Mouse (Mus musculus): ENCODE results near the gene Fancg. TPM values are rescaled to one million over a fixed set of nuclear protein-coding genes. Genes with fewer than 3 reads are reported as not detected.

Gene Fancg
- 1 to 10 TPM; 3.8 to 4.3 TPM for total RNA-seq (2021)

DNA sequence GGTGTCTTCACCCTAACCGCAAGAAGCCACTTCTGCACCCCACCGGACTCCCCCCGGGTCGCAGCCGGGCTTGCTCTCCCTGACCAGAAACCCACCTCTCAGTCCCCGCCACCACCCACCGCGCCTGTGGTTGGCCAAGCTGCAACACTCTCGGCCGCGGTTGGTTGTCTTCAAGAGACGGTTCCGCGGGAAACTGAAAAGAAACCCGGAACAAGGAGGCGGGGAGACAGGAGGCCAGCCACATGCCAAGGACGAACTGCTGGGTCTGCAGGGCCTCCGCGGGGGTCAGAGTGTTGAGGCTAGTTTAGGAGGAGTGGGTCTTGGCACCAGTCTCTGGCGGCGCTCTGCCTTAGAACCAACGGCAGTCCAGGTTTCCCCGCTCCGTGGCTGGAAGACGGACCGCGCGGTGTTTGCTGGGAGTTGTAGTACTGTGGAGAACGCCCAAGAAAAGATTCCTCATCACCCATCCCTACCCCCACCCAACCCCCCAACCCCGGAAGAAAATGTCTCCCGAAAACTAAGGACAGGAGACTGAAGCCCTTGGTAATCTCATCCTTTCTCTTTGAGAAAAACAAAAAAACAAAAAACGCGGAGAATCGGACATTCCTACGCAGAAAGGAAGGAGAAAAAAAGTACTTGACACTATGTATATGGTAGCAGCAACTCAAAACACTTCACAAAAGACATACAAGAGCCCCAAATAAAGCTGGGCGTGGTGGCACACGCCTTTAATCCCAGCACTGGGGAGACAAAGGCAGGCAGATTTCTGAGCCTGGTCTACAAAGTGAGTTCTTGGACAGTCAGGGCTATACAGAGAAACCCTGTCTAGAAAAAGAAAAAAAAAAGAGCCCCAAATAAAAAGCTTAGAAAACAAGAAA, at the start of gene Fancg:
Gene Fancg (minus strand): TSS at position 346 of the 878 bp plus-strand sequence.
- intact Hi-C loops (cut with DNase I) = no loop called here
- DNase-seq (ENCODE audit: low spot score) = peak; percentile 76

DNA sequence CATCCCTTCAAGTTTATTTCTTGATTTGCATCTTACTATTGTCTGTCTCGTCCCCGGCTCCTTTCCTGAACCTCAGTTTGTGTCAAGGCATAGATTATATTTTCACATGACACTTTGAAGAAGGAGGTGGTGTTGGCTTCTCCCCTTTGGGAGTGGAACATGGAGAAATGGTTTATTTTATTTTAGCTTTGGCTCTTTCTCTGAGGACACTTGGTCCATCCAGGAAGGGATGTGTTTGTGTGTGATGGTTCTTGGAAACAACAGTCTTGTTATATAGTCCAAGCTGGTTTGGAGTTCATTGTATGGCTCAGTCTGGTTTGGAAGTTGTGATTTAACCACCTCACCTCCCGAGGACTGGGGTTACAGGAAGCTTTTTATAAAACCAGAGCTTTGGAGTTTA, 49.4 kb upstream of the Fancg start:
- DNase-seq (ENCODE audit: low spot score) = no peak
- intact Hi-C loops (cut with DNase I) = loop anchor here (10.0 kb wide), 1 partner anchor 185 kb away; no protein-coding TSS in a partner anchor

DNA sequence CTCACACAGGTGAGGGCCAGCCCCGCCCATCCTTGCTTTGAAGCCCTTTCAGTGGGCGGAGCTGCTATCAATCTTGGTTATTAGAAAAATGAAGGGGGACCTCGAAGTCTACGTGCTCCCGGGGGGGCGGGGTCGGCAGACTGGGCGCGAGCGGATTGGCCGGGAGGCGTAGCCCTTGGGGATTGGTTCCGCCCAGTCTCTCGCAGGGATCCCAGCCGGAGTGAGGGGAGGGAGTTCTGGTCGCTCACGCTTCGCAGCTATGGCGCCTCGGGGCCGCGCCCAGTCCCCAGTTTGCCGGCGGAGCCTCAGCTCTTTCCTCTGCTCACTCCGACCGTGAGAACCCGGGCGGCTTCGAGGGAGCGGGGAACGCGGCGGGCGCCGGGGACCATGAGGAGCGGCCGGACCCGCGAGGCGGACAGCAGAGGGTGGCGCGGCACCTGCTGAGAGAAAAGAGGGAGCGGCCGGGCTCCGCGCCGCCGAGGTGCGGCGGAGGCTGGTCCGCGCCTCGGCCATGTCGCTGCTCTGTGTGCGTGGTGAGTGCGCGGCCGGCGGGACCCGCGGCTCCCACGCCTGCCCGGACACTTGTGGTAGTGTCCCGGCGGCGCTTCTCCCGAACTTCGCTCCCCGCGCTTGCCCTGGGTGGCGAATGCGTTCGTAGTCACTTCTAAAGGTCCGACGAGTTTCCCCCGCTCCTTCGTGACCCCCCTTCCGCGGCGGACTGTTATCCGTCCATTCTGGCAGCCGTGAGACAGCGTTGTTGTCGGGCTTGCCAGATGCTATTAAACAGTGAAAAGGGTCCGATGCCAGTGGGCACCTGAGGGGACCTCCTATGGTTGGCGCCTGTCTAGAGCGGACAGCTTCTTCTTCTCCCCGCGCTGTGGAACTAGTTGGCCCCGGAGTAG, 48.7 kb upstream of the Fancg start, which contains the start of gene Unc13b:
Gene Unc13b (plus strand): TSS at position 201 of the 902 bp plus-strand sequence.
- DNase-seq (ENCODE audit: low spot score) = peak; percentile 88
- intact Hi-C loops (cut with DNase I) = loop anchor here (10.0 kb wide), 1 partner anchor 186 kb away; no protein-coding TSS in a partner anchor

DNA sequence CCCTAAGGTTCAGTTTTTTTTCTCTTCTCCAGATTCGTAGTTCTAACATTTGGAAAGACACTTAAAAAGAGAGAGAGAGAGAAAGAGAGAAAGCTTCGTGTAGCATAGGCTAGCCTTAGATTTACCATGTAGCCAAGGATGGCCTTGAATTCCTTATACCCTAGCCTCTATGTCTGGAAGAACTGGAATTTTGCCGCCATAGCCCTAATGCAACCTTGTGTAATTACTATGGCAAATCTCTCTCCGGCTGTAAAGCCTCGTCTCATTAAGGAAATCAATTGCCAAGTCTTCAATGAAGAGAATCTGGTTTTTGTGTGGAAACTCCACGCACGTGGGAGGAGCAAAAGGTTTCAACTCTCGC, 48.1 kb upstream of the Fancg start:
- intact Hi-C loops (cut with DNase I) = loop anchor here (10.0 kb wide), 1 partner anchor 186 kb away; no protein-coding TSS in a partner anchor
- no peak for DNase-seq (ENCODE audit: low spot score)

DNA sequence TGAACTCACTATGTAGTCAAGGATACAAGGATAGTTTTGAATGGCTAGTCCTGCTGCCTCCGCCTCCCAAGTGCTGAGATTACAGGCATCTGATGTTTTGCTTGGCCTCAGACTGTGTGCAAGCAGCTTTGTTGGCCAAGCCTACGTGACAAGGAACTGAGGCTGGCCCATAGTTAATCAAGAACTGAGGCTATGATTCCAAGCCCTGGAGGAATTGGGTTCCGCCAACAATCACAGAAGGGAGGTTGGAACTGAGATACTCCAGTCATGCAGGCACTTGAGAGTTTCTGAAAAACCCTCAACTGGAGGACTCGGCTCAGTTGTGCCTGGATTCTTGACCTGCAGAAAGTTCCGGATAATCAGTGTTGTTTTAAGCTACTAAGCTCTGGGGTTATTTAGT, 47.3 kb upstream of the Fancg start:
- no peak for DNase-seq (ENCODE audit: low spot score)
- intact Hi-C loops (cut with DNase I) = loop anchor here (10.0 kb wide), 1 partner anchor 187 kb away; no protein-coding TSS in a partner anchor

DNA sequence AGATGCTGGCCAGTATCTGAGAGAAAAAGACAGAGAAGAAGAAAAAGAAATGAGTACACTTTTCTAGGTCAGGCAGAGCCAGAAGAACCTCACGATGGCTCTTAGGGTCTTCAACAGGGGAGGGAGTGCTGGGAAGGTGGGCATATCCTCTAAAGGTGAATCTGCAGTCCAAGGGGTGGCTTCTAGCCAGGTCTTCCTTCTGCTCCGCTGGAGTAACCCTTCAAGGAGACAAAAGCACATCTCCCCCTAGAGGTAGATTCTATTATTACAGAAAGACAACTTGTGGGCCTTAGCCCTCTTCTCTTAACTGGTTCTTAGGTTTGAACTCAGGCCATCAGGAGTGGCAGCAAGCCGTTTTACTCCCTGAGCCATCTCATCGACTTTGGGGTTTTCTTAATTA, 42.3 kb upstream of the Fancg start:
- intact Hi-C loops (cut with DNase I) = loop anchor here (5.0 to 10.0 kb wide), 2 partner anchors 192 to 370 kb away; no protein-coding TSS in a partner anchor
- no peak for DNase-seq (ENCODE audit: low spot score)

DNA sequence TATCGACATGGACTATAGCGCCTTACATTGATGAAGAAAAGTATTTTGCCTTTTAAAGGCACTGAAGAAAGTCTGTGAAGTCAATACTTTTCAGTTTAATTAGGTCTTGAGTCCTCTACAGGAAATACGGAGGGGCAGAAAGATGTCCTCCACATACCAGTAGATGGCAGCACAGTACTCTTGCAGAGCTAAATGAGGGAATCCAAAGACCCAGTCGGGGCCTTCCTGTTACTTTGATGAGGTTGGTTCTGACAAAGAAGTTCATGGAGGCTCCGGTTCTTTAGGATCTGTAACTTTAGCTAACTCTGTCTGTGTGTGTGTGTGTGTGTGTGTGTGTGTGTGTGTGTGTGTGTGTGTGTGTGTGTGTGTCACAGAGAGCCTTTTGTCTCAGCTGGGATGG, 36.9 kb upstream of the Fancg start:
- intact Hi-C loops (cut with DNase I) = loop anchor here (2.0 kb wide), 1 partner anchor 68 kb away; no protein-coding TSS in a partner anchor
- DNase-seq (ENCODE audit: low spot score) = peak; percentile 52

DNA sequence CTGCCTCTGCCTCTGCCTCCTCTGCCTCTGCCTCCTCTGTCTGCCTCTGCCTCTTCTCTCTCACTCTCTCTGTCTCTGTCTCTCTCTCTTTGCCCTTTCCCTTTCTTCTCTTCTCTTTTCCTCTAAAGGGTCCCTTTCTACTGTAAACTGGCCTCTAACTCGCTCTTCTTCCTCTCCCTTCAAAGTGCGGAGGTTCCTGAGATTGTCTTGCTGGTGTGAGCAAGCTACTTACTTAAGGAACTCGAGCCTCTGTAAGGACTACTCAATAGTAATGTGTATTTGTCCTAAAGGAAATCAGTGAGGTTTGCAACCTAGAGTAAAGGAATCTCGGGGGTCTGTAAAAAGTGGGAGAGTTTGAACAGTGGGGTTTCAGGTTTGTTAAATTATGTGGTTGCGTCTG, 36.3 kb upstream of the Fancg start:
- no peak for DNase-seq (ENCODE audit: low spot score)
- intact Hi-C loops (cut with DNase I) = loop anchor here (2.0 kb wide), 1 partner anchor 68 kb away; no protein-coding TSS in a partner anchor

DNA sequence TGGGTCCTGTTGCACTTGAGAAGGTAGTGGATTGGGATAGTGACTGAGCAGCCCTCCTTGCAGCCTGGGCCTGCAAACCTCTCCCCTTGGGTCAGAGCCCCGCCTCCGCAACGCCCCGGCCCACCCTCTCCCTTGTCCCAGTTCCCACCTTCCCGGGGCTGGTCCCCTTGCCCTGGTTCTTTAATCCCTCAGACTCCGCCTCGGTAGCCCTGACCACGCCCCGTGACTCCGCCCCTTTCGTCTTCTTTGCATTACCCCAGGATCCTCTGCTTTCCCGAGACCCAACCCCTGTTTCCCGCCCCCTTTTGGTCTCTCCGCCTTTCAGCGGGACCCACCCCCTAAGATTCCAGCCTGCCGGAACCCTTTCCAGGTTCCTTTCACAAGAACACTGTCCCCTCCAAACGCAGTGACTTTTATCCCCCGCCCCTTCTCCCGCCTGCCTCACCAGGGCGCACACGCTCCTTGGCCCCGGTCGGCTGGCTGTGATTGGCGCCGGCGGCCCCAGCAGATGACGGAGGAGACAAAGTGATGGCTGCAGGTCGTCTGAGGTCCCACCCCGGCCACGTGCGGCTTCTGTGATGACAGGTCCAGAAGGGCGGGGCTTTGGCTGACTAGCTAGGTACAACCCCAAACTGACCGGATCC, 35.5 kb upstream of the Fancg start, which contains the start of gene Fam214b:
Gene Fam214b (minus strand): TSS at position 562 of the 644 bp plus-strand sequence.
- peak; percentile 98 for DNase-seq (ENCODE audit: low spot score)
- intact Hi-C loops (cut with DNase I) = loop anchor here (2.0 kb wide), 1 partner anchor 69 kb away; no protein-coding TSS in a partner anchor

DNA sequence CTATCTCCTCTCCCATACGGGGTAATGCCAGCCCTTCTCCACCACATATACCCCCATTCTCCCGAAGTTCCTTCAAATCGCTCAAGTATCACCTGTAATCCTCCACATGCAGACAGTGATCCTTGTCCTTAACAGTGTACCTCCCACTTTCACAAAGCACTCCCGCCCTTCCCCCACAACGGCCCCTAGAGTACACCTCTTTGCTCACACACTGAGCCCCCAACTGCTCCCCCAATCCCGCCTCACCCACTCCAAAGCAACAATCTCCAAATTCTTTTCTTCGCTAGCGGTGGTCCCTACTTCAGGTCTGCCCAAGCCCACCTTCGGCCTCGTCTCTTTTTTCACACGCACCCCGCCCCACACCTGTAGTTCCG, 35.0 kb upstream of the Fancg start:
- no peak for DNase-seq (ENCODE audit: low spot score)
- intact Hi-C loops (cut with DNase I) = no loop called here

DNA sequence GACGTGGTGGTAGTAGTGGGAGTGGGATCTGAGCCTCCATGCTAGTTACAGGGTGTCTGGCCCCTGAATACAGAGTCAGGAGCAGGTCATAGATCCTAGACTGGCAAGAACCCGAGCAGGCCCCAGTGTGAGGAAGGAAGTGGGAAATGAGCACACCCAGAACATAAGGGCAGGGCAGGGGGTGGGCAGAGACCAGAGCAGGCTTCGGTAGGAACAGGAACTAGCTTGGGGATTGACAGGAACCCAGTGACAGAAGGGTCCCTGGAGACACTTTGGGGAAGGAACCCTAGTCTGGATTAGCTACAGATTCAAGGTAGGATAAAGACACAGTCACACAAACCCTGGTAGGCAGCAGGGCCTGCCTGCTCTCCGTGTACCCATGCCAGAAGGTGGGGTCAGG, 34.4 kb upstream of the Fancg start:
- intact Hi-C loops (cut with DNase I) = no loop called here
- DNase-seq (ENCODE audit: low spot score) = peak; percentile 43

DNA sequence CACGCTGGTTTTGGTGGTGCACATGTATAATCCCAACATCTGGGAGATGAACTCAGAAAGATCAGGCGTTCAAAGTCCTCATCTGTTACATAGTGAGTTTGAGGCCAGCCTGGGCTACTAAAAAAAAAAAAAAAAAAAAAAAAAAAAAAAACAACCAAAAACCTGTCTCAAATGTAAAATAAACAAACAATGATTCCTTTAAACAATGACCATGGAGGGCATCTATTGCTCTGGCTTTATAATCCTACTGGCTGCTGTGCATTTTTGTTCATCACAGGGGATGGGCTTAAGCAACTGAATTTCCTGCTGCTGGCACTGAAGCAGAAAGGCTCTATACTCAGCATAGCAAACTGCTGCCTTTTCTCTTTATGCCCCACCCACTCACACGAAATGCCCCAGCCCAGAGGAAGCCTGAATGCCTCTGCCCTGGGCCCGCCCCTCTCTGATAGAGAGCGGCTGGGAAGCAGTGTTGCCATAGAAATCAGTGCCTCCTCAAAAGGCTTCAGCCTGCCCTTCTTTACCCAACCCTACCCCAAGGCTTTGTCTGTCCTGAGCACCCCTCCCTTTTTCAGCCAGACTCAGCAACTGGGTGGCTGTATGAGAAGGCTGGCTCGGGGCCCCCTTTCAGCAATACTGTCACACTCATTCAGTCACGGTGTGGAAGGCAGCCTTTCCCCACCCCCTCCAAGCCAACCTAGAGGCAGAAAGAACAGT, 33.5 kb upstream of the Fancg start:
- intact Hi-C loops (cut with DNase I) = no loop called here
- DNase-seq (ENCODE audit: low spot score) = peak; percentile 63

DNA sequence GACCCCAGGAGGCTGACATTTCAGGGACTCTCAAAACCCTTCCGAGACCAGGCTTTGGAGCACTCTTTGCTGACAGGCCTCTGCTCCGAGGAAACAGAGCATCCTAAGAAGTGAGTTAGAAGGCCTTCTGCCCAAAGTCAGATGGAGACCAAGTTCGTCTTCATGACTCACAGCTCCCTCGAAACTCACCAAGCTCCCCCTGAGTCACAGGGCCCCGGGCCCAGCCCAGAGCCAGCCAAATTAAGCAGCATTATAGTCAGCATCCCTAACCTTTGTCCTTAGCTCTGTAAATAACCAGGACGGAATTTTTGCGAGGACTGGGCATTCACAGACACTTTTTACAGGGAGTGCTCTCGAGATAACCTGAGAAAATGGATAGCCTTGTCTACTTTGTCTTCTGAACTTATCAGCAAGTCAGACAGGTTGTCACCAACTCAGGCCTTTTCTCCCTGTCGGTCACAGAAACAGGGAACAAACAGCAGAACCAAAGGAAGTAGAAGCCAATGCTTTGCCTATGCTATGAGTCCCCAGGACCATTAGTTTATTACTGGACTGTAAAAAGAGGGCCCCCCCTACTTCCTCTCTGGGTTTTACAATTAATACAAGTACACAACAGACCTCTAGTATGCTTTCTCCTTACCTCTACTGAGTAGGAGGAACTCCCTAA, 30.7 kb upstream of the Fancg start:
- no peak for DNase-seq (ENCODE audit: low spot score)

DNA sequence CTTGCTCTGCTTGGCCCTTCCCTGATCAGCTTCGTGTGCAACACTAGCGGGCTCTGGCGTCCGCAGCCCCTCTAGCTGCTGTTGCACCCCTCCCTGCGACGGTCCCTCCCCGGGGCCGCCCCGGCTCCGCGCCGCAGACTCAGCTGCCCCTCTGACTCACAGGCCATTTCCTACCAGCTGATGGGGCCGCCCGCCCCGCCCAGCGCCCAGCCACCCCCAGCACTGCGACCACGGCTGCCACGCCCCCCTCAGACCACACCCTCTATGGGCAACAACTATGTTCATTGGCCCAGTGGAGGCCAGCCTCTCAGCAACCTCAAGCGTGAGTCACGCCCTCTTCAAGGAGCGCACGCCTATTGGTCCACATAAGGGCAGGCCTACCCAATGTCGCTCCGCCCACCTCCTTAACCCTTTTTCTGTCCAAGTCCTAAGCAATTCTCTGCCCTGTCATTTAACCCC, 29.8 kb upstream of the Fancg start:
- DNase-seq (ENCODE audit: low spot score) = peak; percentile 93
- intact Hi-C loops (cut with DNase I) = no loop called here

More for the DNA sequence above, 30.7 kb upstream of the Fancg start:
- intact Hi-C loops (cut with DNase I) = no loop called here

DNA sequence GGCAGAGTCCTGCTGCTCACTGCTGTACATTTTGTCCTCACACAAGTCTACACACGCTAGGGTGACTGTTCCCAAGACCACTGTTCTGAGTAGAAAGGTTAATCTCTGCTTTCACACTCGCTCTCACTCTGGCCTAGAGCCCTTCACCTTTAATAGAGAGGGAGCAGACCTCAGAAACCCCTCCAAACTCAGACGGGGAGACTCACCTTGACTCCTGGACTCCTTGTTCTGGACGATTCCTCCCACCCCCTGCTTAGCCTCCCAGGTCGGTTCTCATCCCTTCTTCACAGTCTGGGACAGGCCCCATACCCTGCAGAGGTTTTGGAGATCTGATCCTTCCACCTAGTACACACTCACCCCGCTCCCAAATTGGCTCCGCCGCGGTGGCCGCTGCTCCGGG, 29.3 kb upstream of the Fancg start:
- DNase-seq (ENCODE audit: low spot score) = no peak
- intact Hi-C loops (cut with DNase I) = no loop called here

DNA sequence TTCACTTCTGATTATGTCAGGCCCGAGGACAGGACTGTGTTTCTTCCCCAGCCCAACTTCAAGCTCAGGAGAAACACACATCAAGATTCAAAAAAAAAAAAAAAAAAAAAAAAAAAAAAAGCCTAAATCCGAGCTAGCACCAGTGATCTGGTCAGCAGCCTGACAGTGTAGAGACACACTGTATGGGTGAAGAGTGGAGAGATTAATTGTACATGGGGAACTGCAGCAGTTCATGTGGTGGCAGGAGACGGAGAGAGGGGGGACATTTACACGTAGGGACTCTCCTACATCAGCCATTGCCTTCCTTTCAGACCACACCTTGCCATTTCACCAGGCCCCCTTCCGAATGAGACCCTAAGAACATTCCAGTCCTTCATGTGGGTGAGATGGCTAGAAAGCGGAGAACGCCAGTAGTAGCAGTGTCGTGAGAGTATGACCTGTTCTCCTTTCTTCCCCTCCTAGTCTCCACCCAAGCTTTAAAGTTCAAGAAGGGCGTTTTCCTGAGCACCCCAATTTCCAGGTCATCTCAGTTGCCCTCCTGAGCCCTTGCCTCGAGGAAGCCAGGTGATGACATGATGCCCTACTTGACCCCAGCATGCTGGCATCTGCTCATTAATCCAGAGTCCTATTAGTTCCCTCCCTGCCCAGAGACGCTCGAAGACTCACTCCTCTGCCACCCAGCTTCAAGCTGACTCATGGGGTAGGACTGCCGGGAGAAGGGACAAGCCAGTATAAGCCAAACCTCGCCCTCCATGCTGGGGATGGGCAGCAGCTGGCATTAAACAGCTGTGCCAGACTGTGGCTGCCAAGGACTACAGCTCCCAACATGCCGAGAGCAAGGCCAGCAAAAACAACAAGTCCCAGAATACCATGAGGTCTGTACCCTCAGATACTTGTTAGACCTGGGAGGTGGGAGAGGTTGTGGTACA, 28.5 kb upstream of the Fancg start:
- peak; percentile 31 for DNase-seq (ENCODE audit: low spot score)
- intact Hi-C loops (cut with DNase I) = no loop called here

DNA sequence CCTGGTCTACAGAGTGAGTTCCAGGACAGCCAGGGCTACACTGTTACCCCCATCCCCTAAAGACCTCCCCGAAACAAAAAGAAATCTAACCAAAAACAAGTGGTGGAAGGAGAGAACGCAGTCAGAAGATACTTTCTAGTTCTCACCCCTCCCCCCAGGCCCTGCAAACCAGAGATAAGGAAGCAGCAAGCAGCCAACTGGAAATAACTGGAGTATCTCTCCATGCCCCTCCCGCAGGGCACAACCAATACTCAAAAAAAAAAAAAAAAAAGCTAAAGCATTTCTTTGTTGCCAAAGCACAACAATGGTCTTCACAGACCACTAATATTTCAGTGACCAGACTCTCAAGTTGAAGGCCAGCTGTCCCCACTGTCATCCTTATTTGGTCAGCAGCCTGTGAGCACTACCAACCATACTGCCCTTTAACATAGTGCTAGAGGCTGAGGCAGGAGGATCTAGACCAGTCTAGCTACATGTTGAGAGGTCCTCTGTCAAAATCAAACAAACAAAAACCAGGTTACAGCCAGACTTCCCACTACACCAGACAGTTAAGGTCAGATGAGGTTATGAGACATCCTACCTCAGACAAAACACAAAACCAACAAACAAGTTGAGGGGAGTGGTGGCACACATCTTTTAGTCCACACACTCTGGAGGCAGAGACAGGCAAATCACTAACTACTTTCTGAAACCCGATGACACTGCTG, 27.7 kb upstream of the Fancg start:
- intact Hi-C loops (cut with DNase I) = no loop called here
- no peak for DNase-seq (ENCODE audit: low spot score)

Data from heart, postnatal 25 days (tissue).